Mouse (Mus musculus) adipocyte (in vitro differentiated cells): ENCODE results near the gene Gpr135.
A peak's percentile ranks its signal among the peaks of the same experiment; 100 is the strongest.

Source experiments
- DNase-seq: peaks from one replicate; pipeline ENCODE4 v3.0.0-alpha.2; 2016; ENCODE audit warnings: low spot score

Gpr135 gene

DNA sequence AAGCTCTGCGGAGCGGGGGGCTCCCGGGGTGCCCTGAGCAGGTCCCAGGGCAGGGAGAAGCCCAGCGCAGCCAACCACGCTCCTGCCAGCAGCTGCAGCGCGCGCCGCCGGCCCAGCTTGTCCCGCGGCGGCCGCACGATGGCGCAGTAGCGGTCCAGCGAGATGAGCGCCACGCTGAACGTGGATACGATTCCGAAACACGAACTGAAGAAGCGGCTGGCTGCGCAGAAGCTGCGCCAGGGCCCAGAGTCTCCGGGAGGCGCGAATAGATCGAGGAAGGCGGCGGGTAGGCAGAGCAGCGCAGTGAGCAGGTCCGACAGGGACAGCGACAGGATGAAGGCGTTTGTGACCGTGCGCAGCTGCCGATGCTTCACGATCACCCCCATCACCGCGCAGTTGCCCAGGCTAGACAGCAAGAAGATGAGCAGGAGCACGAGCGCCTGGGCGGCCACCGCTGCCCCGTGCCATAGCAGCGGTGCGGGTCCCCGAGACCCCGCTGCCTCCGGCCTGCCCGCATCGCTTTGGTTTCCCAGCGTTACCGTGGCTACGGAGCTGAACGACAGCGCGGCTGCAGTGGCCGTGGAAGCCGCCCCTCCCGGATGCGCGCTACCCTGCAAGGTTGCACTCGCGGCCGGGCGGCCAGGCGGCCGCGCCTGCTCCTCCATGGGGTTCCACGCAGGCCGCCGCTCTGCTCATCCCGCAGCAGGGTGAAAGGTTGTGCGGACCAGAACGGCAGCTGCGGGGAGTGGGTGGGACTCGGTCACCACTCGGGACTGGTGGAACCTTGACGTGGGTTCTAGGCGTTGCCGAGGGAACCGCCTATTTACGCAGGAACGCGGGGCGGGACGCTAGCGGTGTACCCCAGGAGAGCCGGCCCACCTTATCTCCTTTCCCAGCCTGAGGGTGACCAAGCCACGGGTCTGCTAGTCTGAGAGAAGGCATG lies at the start of gene Gpr135:
Gene Gpr135 (minus strand): TSS at position 799 of the 943 bp plus-strand sequence.
- no peak for DNase-seq

DNA sequence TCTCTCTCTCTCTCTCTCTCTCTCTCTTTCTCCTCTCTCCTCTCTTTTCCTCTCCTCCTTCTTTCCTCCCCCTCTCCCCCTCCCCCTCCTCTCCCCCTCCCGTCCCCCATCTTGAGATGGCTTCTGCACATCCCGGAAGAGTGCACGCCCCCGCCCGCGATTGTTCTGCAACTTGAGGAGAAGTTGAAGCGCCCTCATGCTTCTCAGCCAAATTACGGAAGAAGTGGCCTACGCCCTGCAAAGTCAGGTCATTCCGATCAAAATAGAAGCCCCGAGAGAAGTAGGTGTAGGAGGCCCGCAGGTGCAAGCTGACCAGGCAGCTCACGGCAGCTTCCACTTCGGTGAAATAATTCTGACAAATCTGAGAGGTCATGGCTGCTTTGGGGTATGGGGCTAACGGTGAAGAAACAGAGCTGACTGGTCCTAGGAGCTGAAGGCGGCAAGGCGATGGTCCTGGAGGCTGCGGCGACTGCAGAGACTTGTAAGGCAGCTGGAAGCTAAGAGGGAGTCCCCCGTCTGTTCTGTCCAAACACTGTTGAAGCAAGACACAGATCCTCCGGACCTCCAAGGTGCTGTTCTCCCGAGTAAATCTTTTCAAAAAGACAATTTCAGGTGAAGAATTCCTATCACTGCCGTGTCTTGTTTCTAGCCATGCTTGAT lies 44.9 kb upstream of the Gpr135 start:
- DNase-seq, result no peak

DNA sequence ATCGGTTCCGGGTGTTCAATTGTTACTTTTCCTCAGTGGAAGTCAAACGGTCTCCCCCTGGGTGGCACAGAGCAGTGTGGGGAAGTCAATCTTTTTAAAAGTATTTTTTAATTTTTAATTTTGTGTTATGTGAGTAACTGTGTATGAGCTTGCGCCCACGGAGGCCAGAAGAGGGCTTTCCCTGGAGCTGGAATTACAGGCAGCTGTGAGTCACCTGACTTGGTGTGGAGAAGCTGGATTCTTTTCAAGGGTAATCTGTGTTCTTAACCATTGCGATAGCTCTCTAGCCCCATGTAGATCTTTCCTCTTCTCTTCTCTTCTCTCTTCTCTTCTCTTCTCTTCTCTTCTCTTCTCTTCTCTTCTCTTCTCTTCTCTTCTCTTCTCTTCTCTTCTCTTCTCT lies 44.2 kb upstream of the Gpr135 start:
- no peak for DNase-seq

DNA sequence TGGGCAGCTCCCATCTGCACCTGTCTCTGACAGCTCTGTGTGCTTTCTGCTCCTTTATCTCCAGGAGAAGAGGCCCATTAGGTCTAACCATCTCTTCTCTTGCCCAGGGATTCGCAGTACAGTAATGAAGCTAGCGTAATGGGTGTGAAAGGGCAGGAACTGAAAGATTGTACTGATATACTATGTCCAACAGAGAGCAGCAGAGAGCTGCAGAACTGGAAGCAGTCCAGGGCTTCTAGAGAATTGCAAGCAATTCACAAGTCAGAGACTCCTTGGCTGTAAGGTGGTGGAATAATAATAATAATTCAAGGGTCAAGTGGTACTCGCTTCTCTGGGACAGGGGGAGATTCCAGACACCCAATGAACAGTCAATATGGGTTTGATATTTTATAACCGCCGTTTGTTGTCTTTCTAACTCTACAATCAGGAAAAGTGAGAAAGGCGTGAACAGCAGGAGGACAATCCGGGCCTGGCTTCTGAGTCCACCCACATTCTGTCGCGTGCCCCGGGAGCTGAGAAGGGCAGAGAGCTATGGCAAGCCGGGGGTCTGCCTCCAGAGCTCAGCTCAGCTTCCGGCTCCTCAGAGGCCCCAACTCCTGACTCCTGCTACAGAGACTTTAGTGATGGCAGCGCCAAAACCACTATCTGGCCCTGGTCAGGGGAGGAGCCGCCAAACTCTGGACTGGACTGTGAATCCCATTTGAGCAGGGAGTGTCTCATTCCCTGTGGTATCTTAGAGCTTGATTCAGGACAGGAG lies 33.8 kb upstream of the Gpr135 start:
- peak; percentile 90 for DNase-seq

DNA sequence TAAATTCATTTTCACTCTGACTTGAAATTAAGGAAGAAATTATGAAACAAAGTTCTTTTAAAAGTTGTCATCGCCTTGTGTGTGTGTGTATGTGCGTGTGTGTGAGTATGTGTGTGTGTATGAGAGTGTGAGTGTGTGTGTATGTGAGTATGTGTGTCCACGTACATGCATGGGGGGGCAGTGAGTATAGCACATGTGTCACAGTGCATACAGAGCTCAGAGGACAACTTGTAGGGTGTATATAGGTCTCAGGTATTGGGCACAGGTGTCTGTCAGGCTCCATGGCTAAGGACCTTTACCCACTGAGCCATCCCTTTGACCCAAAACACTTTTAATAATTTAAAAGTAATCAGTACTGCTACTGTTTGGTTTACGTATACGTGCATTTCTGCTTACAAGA lies 33.1 kb upstream of the Gpr135 start:
- no peak for DNase-seq

DNA sequence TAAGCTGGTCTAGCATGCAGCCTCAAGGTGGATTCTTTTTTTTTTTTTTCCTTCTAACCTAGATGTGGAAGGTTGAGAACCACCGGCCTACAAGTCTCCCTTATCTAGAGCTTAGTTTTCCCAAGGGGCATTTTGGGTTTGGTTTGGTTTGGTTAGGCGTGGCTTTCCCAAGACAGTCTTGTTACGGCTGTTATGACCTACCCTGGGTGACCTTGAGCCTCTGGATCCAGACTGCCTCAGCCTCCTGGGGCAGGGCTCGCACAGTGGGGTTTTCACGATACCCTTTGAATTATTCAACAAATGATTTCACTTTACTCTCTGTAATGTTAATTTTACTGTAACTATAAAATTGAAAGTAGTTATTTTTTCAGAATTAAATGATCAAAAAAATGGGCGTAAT lies 31.9 kb upstream of the Gpr135 start:
- no peak for DNase-seq

DNA sequence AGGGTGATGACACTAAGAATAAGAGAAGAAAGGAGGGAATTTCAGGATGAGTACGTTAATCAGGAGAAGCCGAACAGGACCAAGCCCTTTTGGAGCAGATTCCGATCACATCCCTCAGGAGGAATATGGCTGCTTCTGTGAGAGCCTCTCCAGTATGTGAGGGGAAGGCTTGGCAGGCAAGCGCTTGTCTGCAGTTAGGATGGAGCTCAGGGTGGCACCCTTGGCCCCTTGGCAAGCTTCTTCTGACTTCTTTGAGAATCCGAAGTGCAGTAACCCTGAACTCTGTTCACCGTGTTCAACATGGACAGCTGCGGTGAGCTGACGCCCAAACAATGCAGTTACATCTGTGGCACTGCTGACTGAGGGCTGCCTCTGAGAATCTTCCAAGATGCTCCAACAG lies 26.0 kb upstream of the Gpr135 start:
- DNase-seq, result no peak

DNA sequence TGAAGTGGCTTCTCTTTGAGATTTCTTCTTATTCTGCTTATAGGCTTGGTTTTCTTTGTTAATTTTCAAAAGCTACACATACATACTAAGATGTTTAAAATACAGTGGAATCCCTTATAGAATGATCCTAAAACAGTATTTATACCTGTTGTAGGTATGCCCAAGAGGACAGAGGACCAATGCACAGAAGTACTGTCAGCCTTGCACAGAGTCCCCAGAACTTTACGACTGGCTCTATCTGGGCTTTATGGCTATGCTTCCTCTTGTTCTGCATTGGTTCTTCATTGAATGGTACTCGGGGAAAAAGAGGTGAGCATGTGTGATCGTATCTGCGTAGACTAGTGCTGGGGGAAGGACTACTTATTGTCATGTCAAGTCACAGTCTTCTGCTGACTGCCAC lies 18.9 kb upstream of the Gpr135 start:
- DNase-seq, result no peak

DNA sequence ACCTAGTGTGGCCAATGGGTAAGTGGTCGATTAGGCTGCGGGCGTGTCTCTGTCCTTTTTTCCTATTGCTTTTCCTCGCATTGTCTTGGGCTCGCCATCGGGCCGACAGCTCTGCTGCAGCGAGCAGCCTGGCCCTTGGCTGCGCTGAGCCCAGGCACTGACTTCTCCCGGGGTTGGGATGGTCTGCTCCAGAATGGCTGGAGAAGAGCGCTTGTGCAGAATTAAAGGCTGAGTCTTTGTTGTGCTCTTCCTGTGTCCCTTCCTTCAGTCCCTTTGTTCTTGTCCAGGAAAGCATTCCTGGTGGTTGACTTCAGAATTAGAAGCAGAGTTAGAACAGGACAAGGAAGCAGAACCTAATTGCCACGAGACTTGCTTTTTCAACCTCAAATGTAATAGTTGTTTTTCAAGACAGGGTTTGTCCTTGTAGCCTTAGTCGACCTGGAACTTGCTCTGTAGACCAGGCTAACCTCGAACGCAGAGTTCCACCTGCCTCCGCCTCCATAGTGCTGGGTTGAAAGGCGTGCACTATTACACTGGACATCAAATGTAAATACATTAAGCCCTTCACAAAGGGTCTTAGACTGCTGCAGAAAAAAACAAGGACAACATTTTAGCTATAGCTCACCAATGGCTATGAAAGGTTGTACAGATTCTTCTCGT lies 15.4 kb upstream of the Gpr135 start:
- no peak for DNase-seq

DNA sequence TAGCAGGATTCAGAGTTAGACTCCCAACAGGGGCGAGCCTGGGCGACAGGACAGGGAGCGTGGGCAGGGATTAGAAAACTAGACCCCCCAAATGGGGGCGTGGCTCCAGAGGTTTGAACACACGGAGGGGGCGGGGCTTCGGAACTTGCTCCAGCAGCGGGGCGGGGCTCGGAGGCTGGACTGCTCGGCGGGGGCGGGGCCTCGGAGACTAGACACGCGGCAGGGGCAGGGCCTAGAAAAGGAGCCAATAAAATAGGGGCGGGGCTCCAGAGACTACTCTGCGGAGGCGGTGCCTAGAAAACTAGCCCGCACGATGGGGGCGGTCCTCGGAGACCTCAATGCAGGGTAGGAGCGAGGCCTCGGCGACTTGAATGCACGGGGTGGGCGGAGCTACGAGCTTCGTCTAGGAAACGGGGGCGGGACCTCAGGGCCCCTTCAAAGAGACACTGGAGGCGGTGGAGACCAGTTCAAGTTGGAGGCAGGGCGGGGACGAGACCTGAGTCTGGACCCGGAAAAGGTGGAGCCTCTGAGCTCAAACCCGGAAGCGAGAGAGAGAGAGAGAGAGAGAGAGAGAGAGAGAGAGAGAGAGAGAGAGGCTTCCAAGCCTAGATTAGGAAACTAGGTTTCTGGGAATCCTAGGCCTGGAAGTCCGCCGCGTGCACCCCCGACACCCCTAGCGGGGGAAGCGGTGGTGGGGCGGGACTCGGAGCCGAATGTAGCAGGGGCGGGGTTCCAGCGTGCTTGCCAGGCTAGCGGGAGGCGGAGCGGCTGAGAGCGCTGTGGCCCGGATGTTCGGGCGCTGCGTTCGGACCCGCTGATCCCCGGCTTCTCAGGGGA lies 14.6 kb upstream of the Gpr135 start, which contains the start of the genes L3hypdh and Jkamp:
Gene L3hypdh (minus strand): TSS at position 111 of the 837 bp plus-strand sequence.
Gene Jkamp (plus strand): TSS at position 261 of the 837 bp plus-strand sequence.
- DNase-seq, result peak; percentile 100

DNA sequence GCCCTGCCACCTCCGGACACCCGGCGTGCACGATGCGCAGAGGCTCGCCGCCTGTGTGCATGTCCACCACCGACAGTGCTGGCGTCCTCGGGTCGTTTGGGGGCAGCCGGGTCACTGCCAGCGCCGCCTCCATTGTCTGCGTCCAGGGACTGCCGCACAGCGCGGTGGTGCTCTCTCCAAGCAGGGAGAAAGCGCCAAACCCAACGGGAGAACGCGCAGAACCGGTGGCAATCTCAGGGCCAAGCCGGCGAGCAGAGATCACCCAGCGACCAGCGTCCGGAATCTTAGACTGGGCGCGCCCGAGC lies 14.1 kb upstream of the Gpr135 start:
- DNase-seq, result no peak

DNA sequence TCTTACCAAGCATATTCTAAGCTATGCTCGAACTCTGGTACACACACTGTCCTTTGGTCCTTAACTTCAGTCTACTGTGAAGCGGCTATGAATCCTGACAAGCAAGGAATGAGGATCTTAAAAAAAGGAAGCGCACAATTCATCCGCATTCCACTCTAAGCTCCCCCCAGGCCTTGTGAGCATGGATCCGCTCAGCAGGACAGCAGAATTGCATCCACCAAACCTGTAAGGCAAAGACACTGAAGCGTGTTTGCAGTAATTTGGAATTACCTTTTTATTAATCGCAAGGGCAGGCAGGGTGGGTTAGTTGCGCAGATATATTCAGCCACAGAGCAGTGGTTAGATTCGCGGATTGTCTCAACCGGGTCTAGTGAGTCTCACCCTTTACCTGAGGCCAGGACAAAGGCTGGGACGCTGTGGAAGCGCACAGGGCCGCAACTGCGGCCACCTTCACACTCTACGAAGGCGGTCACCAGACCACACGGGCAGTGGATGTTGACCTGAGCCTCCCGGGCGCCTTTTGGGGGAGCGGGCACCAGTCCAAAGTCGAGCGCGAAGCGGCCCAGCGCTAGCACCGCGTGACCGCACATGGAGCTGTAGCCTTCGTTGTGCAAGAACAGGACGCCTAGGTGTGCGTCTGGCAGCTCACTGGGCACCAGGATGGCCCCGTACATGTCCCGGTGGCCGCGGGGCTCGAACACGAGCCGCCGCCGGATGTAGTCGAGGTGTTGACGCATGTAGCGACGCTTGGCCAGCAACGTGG lies 13.5 kb upstream of the Gpr135 start:
- DNase-seq, result peak; percentile 44

DNA sequence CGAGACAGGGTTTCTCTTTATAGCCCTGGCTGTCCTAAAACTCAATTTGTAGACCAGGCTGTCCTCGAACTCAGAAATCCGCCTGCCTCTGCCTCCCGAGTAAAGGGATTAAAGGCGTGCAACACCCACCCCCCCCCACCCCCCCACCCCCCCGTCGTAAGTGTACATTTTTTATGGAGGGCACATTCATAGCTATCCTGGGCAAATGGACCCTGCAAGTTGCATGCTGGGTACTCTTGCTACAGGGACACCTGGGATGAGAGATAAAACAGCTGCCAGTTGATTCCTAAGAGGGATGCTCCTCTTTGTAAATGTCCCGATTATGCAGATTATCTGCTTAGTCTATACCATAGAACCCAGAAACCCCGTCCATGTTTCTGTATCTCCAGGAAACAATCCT lies 12.3 kb upstream of the Gpr135 start:
- no peak for DNase-seq

DNA sequence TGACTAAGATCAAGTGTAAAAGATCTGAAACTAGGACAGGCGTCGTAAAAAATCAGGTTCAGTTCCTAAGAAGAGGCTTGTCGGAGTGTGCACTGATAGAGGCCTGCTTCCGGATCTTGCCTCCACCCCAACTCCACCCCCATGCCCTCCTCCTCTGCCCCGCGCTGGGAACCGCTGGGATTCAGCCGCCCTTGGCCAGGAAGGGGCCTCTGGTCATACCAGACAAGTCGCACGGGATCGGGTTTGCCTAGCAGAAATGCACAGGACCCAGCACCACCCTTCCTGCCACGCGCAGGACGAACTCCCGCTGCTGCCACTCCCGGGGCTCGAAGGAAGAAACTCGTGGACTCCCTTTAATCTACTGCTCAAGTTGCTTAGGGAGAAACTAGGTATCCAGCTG lies 11.4 kb upstream of the Gpr135 start:
- no peak for DNase-seq

DNA sequence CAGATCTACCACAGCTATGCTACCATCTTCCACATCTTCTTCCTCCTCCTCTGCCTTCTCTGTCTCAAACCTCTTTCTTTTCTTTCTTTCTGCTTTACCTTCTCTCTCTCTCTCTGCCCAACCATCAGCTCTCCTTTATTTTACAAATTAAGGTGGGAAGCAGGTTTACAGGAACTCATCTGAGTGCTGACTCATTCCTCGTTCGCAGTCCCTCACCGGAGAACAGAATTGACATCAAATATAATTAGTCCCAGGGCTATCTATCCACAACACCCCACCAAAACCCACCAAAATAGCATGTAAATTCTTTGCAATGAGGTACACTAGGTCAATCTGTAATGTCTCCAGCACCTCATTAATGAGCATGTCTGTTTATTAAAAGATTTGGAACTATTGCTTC lies 11.0 kb upstream of the Gpr135 start:
- no peak for DNase-seq

DNA sequence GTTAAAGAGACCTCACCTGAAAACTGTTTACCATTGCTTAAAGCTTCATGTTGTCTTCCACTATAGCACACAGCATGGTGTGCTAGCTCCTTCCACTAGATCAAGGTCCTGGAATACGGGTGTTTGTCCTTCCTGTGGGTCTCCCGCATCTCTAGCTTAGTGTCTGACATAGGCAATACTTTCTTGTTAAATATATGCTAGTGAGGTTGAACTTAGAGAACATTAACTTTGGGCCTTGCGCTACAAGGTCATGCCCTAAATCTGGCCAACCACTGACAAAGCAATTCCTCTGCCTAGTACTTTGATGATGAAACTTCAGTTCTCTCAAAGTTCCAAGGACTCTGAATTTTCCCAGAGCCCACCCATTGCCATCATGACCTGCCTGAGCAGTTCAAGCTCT lies 7.3 kb upstream of the Gpr135 start:
- DNase-seq, result no peak

DNA sequence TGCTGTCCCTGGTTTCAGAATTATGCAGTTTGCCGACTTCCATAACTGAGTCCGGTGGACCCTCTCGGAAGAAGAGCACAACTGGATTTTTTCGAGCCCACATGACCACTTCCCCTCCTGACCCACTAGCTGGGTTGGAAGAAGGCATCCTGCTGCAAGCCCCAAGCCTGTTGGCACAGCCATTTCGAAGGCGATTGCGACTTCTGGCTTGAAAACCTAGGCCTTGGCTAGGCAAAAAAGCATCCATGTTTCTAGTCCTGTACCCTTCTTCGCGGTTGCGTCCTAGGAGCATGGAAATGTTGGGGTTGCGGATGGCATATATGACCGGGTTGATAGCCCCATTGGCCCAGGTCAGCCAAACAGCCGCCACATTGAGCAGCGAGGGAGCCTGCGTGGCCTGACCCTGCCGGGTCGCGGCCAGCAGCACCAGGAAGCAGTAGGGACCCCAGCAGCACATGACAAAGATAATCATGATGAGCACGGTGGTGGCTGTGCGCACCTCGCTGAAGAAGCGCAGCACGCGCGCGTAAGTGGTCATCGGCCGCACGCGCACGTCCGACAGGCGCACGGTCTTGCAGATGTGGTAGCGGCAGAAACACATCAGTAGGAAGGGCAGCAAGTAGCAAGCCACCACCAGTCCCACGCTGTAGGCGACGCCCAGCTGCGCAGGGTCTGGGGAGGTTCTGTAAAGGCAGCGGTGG lies 1.1 kb downstream of the Gpr135 start:
- no peak for DNase-seq

DNA sequence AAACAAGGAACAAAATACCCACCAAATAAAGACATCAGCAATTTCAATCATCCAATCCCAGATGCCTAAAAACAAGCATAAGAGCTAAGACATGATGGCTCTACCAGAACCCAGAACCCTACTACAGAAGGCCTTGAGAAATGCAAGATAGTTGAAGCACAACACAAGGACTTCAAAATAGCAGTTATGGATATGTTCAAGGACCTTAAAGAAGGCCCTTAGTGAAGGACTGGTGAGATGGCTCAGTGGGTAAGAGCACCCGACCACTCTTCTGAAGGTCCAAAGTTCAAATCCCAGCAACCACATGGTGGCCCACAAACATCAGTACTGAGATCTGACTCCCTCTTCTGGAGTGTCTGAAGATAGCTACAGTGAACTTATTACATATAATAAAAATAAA lies 13.1 kb downstream of the Gpr135 start:
- no peak for DNase-seq

DNA sequence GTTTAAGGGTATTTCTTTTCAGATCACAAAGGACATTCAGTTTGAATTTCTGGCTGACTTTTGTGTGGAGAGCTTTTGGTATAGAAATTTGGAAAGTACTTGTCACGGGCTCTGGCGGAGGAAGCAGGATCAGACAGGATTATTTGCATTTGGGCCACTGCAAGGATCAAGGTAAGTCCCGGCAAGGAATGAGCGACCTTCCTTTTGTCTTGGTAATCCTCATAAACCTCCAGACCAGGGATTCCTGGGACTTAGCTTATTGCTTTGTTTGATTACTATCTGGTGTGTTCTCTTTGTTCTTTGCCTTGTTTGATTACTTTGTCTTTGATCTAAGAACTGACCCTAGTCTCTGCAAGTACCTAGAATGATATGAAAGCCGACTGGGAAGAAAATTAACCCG lies 17.1 kb downstream of the Gpr135 start:
- no peak for DNase-seq

DNA sequence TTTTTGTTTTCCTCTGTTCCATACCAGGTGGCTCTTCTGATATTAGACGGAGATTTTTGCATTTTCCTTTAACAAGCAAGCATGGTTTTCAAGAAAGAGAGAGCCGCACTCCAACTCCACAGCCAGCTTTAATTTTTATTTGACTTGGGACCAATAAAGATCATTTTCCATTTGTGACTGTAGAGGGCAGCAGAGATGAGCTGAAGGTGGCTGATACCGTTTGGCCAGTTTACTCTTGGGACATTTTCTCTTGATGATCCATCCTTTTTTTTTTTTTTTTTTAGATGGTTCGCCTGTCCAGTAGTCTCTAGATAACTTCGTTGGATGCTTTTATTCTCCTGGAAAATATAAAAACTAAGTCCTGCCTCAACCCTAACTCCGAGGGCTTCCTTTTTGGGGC lies 17.6 kb downstream of the Gpr135 start:
- peak; percentile 69 for DNase-seq
